Mouse (Mus musculus) inflammation-experienced regulatory T-cells, adult 6 months (primary cell): Measurements from ENCODE around the gene Nsd1. TPM values are rescaled to one million over a fixed set of nuclear protein-coding genes. Genes with fewer than 3 reads are reported as not detected.

Experiments
- ATAC-seq: one replicate; pipeline ENCODE4 v1.8.0; 2017
- polyA plus RNA-seq, 3 experiments: library from polyadenylated mRNA; unstranded; fragments of 100-300 nt; shearing (Covaris generic); gene quantifications; one replicate each; pipeline ENCODE4 v1.2.1; 2017

Nsd1 gene
- polyA plus RNA-seq, 3 experiments from 2014 or later, result 46.7 to 76.6 (median 60.1) TPM

DNA sequence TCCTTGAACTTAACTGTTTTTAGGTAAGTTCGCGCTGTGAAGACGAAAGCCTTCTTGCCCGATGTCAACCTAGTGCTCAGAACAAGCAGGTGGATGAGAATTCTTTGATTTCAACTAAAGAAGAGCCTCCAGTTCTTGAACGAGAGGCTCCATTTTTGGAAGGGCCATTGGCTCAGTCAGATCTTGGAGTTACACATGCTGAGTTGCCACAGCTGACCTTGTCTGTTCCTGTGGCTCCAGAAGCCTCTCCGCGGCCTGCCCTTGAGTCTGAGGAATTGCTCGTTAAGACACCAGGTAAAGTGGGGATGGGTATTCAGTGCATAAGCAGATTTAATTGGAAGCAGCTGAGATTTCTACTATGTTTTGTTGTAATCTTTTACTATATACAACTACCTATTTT lies 51.9 kb downstream of the Nsd1 start:
- no peak for ATAC-seq

DNA sequence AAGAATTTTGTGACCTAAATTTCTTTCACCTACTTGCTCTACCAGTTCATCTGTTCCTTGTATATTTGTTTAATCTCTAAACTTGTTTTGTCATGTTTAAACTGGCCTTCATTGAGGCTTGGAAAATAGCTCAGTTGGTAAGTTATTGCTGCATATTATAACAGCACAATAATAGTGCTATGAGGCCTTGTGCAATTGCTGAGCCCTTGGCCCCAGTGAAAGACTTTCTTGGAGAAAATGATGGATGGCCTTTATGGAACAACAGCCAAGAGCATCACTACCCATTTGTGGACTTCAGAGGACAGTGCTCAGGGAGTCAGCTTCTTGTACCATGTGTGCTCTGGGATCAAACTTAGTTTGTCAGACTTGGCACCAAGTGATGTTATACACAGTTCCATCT lies 52.5 kb downstream of the Nsd1 start:
- no peak for ATAC-seq

DNA sequence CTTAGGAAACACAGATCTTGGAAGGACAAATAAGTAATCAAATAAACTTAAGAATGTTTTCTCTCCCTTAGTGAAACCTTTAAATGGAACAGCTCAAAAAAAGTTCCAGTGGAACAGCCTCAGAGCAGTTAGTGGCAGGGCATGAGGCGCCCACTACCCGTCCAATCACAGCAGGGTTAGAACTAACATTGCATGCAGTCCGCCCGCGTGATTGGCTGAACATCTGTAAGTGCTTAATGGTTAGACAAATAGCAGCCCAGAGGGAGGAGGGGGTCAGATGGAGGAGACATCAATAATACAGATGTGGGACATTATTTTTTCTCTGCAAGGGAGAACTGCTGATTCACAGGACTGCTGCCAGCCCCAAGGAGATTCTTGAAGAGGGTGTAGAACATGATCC lies 67.6 kb downstream of the Nsd1 start:
- ATAC-seq, result no peak

DNA sequence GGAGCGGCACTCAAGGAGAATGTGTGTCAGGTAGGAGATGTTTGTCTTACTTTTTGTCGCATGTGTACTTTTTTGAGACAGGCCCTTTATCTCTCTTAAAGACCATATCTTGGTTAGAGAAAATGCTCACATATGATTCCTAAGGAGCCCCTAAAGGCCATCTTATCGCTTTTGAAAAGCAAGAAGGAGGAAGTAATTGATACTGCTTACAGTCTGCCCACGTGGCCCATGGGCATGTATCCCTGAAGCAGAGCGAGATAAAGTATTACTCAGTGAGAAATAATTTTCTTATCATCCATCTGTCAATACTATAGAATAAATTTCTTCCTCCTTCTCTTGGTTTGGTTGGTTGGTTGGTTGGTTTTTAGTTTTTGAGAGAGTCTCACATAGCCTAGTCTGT lies 68.1 kb downstream of the Nsd1 start:
- ATAC-seq, result no peak

DNA sequence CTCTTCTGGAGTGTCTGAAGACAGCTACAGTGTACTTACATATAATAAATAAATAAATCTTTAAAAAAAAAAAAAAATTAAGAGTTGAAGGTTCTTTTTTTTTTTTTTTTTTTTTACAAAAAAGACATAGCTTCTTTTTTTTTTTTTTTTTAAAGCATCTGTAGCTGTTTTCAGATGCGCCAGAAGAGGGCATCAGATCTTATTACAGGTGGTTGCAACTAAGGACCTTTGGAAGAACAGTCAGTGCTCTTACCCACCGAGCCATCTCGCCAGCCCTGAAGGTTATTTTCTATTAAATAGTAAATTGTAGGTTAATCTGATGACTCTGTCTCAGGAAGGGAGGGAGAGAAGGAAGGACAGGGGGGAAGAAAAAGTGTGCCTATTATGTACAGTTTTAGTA lies 79.3 kb downstream of the Nsd1 start:
- ATAC-seq, result no peak

DNA sequence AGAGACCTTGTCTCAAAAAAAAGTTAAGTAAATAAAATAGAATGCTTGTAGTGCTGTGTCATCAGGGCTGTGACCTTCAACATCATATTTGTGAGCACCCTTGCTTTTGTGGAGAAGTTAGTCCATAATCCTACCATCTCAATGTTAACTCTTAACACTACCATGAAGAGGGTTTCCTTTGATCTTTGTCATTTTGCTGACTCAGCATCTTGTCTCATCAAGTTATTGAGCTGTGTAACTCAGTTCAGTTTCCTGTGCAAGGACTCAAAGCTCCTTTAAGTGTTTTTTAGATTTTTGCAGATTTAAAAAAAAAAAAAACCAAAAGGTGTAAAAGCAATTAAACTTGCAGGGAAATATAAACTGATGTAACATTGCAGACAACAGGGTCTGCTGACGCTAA lies 87.2 kb downstream of the Nsd1 start:
- ATAC-seq, result no peak

DNA sequence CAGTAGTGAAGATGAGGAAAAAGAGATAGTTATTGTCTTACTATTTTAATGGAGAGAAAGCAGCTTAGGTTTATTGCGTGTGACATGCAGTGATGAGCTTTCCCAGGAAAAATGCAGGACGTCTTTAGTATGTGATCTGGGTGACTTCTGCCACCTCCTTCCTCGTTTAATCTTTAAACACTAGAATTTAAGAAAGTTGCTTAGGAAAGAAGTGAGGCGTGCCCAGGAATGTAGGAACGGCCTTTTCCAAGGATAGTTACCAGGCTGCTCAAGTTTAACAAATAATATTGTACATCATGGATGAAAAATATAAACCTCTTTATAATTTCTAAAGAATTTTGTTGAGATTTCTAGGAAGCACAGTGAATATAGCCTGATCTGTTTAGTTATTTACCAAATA lies 91.3 kb downstream of the Nsd1 start:
- ATAC-seq, result no peak

DNA sequence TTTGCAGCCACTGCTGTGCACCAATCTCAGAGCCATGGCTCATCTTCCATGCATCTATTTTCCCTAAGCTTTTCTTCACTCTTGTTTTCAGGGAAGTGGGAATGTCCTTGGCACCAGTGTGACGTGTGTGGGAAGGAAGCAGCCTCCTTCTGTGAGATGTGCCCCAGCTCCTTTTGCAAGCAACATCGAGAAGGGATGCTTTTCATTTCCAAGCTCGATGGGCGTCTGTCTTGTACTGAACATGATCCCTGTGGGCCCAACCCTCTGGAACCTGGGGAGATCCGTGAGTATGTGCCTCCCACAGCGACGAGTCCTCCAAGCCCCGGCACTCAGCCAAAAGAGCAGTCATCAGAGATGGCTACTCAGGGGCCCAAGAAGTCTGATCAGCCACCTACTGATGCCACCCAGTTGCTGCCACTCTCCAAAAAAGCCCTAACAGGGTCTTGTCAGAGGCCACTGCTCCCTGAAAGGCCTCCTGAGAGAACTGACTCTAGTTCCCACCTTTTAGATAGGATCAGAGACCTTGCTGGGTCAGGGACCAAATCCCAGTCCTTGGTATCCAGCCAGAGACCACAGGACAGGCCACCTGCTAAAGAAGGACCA lies 102.5 kb downstream of the Nsd1 start:
- ATAC-seq, result no peak

DNA sequence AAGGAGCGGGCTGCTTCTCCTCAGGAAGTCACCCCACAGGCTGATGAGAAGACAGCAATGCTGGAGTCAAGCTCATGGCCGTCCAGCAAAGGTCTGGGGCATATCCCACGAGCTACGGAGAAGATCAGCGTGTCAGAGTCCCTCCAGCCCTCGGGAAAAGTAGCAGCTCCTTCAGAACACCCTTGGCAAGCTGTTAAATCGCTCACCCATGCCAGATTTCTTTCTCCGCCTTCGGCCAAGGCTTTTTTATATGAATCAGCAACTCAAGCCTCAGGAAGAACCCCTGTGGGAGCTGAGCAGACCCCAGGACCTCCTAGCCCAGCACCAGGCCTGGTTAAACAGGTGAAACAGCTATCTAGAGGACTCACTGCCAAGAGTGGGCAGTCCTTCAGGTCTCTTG lies 103.5 kb downstream of the Nsd1 start:
- no peak for ATAC-seq

DNA sequence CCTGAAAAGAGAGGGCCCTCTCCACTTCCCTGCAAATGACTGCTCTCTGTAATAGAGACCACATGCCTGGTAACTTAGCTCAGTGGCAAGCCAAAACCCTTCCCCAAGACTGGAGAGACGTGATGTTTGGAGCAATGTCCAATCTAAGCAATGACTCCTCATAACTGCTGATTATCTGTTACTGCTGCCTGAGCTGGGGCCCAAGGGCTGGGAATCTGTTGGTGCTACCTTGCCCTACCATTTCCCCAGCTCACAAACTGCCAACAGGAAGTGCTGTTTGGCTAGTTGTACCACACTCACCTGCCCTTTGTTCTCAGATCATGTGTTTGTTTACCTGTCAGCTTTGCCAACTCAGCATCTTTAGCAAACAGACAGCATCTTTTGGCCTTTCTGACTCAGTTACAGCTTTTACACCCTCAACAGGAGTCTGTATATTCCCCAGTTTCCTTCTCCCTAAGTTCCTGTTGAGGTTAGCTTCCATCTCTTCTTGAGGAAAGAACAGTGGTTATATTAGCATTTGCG lies 105.4 kb downstream of the Nsd1 start:
- ATAC-seq, result no peak

DNA sequence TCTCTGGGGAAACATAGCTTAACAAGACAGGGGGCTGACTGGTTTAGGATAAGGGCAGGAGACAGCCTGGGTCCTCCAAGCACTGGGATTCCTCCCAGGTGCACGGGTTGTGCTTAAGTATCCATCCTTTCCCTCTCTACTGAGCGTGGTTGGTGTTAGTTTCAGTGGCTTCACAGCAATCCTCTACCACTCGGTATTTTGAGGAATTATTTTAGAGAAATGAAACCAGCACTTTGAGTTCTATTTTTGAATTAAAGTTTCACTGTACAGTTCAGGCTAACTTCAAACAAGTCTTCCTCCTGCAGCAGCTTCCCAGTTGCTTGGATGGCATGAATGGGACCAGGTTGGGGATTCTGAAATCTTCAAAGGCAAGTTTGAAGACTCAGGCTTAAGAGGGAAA lies 108.8 kb downstream of the Nsd1 start:
- ATAC-seq, result no peak

DNA sequence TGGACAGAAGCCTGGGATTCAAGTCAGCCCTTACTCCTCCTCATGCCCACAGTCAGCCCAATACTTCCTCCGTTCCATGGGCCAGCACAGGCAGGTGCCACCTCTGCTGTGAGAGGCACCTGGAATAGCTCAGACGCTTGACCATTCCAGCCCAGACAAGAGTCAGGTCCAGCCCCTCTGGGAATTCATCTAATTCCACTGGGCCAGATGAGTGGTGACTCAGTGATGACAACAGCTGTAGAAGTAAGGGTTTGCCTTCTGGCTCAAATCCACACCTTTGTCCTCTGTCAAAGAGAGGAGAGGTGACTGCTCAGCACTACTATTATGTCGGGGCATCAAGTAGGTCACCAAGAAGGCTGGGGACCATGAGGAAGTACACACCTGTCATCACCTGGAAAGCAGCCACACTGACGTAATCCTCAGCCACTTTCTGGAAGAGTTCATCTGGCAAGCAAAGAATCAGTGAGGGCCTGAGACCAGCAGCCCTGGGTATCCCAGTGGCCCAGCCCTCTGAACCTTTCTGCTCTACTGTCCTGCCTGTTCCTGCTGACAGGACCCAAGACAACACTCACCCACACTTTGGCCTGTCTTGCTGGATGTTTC lies 110.5 kb downstream of the Nsd1 start, which contains the start of gene Prelid1:
Gene Prelid1, plus strand, starts transcription at position 570 of the 603 bp plus-strand sequence.
- no peak for ATAC-seq

DNA sequence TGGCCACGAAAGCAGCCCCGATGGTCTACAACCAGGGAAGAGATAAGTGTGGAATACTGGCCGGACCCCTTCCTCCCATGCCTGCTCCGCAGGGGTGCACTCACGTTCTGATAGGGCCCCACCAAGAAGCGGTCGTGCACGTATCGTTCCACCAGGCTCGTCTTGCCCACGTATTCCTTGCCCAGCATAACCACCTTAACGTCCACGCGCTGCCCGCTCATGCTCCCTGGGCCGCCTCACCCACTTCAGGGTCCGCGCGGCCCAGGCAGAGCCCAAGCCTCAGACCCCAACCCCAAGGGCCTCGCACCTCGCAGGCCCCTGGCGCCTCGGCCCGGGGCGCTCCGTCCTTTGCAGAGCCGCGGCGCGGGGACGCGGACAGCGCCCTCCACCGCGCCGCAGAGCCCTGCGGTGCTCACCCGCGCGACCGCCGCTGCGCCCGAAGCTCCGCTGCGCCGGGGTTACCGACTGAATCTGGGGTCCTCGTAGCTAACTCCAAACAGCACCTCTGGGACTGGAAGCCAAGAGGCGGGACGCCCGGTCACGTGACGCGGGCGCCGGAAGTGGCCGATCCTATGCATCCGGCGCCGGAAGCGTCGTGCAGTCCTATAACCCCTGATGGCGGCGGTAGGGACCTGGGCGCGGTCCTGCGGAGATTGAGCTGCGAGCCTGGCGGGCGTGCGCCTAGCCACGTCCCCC lies 112.0 kb downstream of the Nsd1 start, which contains the start of gene Rab24:
Gene Rab24, minus strand, starts transcription at position 513 of the 696 bp plus-strand sequence.
- ATAC-seq, result peak; percentile 93

DNA sequence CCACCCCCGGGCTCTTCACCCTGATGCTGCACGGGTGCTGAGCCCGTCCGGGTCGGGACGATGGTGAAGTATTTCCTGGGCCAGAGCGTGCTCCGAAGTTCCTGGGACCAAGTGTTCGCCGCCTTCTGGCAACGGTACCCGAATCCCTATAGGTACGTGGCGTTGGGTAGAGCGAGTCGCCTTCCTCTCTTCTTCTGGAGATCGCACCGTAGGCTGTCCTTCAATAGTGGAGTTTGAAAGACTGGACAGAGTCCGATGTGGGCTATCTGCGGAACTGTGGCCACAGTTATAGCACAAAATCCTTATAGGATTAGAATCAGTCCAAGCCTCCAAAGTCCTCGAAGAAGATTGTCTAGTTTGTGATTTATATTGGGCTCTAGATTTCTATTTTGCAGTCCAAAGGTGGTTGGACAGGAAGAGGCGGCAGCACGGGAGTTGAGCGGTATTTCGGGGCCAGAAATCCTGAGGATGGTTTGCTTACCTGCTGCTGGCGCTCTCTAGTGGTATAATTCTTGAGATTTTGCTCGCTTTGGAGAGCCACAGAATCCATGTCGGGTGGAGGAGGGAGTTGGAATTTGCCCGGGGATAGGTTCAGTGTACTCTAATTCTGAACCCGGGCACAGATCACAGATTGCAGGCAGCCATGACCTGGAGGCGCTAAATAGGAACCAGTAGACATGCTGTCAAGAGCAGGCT lies 112.7 kb downstream of the Nsd1 start:
- ATAC-seq, result peak; percentile 30

DNA sequence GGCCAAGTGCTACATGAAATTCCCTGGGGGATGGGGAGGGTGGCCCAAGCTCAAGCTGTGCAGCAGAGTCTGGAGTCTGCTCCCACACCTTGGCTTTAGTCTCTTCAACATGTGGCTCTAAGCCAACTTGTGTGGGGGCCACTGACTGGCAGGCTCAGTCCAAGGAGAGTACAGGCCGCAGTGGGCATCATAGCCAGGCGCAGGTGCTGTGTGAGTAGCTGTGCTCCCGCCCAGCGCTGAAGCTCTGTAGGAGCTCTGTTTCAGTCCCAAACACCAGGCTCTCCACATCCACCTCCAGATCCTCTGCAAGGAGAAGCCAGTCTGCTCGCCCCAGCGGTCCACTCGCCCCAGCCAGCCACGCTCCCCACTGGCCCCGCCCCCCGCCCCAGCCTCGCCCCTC lies 116.0 kb downstream of the Nsd1 start:
- ATAC-seq, result no peak

DNA sequence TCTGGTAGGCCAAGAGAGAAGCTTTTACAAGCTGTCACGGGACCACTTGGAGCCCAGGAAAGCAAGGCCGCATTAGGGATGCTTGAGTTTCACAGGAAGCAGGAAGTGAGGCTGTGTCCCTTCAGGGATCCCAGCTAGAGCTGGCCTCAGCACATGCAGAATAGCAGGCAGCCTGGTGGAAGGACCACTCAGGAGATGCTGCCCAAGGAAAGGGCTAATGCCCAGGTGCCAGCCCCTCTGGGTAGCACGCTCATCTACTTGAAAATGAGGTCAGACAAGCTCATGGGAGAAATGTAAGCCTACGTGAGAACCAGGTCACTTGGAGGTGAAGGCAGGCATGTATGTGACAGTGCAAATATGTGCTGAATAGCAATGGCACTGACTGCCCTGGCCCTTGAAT lies 117.6 kb downstream of the Nsd1 start:
- peak; percentile 4 for ATAC-seq

DNA sequence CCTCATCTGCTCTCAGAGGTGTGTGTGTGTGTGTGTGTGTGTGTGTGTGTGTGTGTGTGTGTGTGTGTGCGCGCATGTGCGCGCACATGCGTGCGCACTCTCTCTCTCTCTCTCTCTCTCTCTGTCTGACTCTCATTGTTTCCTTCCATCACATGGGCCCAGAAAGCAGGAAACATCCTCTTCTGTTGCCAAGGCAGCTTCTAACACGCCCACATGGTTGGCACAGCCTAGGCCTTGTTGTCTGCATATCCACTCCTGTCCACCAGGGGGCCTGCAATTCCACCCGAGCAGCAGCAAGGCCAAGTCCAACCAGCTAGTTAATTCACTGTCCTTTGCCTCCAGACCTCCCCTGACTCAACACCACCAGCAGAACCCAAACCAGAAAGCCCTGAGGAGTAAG lies 118.1 kb downstream of the Nsd1 start:
- ATAC-seq, result peak; percentile 92

DNA sequence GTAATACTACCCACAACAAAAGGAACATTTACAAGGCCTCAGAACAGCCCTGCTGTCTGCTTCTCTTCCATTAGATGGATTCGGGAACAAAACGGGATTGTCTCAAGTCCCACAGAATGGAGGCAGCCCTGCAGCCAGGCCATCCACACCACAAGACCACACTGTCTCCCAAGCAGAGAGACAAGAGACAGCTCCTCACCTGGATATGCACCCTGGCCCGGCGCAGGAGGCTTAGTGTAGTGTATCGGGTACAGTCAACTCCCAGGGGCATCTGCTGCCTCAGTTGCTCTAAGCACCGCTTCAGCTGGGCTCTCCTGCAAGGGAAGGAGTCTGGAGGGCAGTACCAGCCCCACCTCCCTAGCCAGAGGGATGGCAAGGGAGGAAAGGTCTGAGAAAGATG lies 118.6 kb downstream of the Nsd1 start:
- no peak for ATAC-seq

DNA sequence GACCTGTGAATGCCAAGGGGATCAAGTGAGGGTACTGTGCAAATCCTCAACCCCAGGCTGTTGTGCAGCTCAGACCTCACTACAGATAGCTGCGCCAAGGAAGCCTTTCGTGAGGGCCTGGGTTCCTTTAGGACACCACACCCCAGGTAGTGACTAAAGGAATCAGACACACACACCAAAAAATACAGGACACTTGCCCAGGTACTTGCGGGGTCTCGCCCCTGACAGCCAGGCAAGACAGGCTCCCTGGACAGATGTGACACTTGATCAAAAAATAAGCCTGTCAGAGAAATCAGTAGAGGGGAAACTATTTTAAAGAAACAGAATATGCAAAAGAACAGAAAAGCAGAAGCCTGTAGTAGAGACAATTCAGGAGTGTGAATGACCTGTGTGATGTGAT lies 119.1 kb downstream of the Nsd1 start:
- no peak for ATAC-seq

DNA sequence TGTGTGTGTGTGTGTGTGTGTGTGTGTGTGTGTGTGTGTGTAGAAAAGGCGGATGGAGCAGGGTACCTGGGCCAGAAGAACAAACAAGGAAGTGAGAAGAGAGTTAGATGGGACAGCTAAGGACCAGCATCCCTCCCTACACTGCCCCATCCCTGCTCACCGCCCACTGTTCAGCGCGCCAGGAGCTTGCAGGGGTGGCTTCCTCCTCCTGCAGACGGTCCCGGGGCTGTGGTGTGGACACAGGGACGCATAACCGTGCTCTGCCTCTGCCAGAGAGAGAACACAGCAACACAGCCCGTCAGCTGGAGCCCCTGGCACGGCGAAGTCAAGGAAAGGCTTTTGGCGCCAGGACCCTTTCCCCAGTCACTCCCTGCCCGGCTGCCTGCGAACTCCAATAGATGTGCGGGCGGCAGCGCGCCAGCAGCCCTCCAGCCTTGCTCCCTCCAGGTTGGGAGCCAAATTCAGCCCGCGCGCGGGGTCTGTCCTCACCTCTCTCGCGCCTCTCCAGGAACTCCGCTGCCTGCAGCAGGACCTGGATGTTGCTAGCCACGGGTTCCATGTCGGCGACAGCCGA lies 119.6 kb downstream of the Nsd1 start:
- ATAC-seq, result no peak

DNA sequence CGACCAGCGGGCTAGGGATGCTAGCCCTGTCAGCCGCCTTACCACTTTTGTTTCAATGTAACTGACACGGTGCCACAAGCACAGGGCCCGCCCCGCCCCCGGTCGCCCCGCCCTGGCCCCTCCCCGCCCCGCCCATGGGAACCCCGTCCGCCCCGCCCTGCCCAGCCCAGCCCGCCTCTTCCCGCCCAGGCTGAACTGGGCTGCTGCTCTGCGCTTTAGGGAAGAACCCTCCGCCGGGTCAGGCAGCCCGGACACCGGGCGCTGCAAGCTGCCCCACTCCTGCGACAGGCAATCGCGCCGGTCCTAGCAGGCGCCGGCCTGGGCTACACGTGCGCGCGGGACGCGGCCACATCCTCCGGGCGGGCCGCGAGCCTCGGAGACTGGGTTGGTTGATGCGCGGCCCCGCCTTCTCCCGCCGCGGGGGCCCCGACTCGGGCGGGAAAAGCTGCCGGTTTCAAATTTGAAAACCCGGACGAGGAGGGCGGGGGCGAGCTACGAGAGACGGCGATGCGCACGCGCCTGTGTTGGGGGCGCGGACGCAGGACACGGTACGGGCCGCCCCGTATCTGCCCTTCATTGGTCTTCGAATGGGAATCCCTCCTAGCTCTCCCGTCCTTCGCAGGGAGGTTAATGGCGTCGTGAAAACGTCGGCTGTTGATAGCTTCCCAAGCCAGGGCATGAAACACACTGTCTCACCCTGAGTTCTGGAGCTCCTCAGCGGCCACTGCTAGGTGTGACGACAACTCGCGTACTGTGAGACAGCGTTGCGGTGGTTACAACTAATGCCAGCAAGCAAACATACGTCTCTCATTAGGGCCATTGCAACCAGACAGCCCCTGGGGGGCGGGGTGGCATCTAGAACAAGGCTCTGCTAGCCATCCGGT lies 120.3 kb downstream of the Nsd1 start, which contains the start of gene Mxd3:
Gene Mxd3, minus strand, starts transcription at position 141 of the 884 bp plus-strand sequence.
- ATAC-seq, result peak; percentile 71
